Mouse (Mus musculus): Measurements from ENCODE around the gene Evc.

Evc gene

DNA sequence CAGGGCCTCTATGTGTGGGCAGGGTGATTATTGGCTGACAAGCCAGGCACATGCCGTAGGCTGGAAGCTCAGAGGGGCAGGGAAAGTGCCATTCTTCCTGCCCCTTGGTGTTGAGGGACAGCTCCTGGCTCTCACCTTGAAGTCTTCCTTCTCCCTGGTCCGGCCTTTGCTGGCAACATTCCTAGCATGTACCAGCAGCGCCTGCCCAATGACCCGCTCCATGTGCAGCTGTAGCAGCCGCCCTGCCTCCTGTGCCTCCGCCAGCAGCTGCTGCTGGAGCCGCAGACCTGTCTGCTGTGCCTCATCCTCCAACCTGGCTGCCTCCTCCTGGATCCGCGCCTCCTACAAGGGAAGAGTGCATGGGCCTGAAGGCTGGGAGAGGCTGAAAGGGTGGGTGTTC lies 26.7 kb downstream of the Evc start:
- no peak for DNase-seq (ENCODE audit: low spot score in 2 of 2)

DNA sequence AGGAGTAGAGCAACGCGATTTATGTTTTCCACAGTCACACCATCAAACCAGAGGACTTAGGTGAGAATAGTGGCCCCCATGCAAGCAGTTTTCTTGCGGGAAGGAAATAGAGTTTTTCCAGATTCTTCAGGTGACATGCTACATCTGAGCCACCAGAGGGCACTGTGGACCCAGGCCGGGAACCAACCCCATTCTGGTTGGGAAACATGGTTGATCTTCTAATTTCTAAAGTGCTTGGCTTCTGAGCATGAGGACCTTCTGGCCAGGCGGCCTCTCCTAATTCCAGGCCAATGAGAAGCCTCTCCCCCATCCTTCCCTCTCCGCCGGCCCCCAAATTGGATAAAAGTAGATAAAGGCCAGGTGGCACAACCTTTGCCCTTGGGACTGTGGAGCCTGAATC lies 38.3 kb downstream of the Evc start:
- DNase-seq (ENCODE audit: low spot score in 2 of 2) = peak in 1 of 2 experiments; percentile 21

DNA sequence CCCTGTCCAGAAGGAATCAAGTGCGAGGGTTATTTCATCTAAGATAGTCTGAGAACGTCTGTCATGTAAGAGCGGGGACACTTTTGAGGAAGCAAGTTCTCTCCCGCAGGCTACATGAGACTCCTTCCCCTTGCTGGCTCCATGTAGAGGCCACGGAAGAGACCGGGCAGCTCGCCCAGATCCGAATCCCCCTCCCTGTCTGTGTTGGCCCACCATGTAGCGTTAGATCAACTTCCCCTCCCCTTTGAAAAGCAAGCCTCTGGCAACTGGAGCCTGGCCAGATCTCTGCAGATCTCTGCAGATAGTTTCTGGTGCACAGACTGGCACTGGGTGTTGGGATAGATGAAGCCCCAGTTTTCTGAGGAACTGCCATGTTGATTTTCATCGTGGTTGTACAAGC lies 40.0 kb downstream of the Evc start:
- peak in 1 of 2 experiments; percentile 26 for DNase-seq (ENCODE audit: low spot score in 2 of 2)

DNA sequence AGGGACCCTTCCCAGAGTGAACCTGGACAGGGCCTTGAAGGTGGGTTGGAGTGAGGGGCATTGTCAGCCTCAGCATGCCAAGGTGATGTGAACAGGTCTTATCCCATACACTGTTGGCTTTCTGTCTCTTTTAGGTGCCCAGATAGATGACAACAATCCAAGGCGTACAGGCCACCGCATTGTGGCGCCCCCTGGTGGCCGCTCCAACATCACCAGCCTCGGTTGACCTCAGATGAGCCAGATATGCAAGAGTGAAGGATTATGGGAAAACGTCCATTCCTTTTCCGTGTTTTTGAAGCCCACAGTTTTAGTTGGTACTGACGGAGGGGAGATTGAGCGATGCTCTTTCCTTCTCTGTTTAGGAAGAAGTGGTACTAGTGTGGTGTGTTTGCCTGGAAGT lies 45.7 kb downstream of the Evc start:
- peak in 1 of 2 experiments; percentile 39 for DNase-seq (ENCODE audit: low spot score in 2 of 2)

DNA sequence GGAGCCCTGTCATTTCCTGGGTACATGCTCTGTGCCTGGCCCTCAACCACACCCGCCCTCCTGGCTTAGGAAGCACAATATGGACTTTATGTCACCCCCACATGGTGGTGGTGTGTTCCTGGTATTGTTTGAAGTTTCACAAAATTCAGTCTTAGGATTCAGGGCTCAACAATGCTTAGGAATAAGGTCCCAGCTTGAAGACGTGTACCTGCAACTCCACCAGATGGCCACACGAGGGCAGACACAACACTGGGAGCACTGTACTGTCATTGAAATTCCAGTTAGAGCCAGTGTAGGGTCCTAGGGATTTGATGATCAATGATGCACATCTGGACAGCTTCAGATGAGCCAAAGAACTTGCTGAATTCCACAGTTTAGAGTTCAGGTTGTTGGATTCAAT lies 47.5 kb downstream of the Evc start:
- no peak for DNase-seq (ENCODE audit: low spot score in 2 of 2)

DNA sequence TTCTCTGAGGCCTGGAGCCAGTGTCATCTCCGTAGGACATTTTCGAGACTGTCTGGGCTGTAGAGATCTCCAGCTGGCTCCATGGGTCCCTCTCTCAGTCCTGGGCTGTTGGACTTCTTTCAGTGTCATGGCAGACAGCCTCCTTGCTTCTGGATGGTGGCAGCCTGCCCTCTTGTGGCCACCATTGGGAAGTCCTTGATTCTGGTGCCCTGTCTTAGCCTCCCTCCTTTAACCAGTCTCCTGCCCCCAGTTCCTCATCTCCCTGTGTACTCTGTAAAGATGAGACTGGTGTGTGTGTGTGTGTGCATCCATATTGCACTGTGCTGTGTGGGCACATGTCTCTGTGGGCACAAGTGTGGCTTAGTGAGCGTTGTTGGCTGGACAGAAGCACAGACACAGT lies 48.3 kb downstream of the Evc start:
- DNase-seq (ENCODE audit: low spot score in 2 of 2) = peak in 1 of 2 experiments; percentile 46

DNA sequence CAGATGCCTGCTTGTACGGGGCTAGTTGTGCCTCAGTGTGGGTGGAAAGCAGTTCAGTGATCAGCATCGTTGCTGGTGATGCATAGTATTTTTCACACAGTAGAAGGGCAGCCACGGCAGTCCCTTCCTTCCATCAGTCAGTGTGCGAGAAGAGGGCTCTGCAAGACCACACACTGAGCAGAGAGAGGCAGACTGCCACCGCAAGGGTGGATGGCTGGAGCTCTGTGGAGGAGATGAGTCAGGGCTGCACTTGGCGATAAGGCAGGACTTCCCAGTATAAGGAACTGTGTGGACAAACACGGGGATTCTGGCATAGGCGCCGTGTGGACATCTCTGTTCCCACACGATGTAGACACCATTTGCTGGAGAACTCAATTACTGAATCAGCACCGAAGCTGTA lies 55.7 kb downstream of the Evc start:
- DNase-seq (ENCODE audit: low spot score in 2 of 2) = no peak

DNA sequence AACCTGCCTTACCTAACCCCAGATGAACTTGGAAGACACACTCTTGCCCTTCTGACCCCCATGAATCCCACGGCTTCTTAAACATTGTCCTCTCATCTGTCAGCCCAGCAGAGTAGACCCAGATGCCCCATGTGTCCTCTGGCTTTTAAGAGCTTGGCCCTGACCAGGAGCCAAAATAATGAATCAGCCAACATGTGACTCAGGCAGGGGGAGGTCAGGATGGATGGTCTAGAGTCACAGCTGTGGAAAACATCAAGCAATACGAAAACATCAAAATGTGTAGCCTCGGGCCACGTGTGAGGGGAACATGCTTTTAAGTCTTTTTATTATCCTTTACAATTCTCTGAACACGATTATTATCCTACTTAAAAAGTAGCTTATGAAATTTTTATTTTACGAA lies 72.9 kb downstream of the Evc start:
- no peak for DNase-seq (ENCODE audit: low spot score in 2 of 2)

DNA sequence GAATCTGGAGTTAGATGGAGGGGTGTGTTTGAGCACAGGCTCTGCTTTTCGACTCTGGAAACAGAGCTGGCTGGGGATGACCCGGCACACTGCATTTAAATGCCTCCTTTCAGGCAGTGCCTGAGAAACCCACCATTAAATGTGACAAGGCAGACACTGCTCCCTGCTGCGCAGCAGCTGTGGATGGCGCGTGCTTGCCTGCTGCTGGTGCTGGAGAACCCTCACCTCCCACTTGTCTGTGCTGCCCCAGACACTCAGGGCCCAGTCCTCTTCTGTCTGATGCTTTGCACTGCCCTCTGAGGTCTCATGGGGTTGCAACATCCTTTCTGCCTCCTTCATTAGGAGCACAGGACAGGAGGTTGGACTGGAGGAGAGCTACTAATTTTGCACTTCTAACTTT lies 75.0 kb downstream of the Evc start:
- DNase-seq (ENCODE audit: low spot score in 2 of 2) = no peak

DNA sequence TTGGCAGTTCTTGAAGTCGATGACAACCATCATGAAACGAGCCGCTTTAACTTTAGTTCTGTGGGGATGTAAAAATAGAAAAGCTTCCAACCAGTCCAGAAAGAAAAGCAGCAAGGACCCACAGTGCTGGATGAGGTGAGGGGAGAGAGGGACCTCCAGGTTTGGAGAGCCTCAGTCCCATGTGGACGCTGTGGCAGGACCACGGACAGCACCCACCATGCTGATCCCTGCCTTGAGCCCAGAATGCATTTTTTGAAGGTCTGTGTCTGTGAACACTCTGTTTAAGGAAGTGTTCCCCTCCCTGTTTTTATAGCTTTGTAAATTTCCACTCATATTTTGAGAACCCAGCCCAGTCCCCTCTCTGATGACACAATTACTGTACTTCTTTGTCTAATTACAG lies 79.5 kb downstream of the Evc start:
- no peak for DNase-seq (ENCODE audit: low spot score in 2 of 2)

DNA sequence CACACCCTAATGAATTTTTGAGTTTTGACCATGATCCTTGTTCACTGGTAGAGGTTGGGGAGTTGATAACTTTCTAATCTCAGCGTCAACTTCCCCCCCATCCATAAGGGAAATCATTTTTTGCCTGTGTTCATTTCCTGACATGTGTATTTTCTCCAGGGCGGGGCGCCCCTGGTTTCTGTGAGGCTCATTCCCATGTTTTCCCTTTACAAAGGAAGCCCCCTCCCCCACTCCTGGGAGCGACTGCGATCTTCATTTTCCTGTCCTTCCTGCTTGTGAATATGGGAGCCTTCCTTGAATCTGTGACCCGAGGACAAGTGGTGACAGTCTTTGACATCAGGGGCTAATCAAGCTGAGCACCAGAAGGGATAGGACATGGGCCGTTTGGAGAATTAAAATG lies 79.9 kb downstream of the Evc start:
- no peak for DNase-seq (ENCODE audit: low spot score in 2 of 2)

DNA sequence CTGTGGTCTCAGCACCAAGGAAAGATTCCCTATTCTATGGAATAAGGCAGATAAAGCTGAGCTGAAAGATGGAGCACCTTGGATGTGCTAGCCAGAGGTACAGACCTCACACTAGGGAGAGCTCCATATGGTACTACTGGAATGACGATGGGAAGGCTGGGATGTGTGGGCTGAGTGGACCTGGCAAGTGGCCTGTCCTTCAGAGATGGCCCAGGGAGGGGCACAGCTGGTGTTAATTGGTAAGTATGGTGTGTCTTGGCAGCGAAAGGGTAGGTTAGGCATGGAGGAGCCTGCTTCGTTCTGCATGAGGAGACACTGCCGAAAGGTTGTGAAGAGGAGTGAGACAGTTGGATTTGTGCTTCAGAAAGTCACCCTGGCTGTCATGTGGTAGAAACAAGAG lies 82.2 kb downstream of the Evc start:
- DNase-seq (ENCODE audit: low spot score in 2 of 2) = no peak

DNA sequence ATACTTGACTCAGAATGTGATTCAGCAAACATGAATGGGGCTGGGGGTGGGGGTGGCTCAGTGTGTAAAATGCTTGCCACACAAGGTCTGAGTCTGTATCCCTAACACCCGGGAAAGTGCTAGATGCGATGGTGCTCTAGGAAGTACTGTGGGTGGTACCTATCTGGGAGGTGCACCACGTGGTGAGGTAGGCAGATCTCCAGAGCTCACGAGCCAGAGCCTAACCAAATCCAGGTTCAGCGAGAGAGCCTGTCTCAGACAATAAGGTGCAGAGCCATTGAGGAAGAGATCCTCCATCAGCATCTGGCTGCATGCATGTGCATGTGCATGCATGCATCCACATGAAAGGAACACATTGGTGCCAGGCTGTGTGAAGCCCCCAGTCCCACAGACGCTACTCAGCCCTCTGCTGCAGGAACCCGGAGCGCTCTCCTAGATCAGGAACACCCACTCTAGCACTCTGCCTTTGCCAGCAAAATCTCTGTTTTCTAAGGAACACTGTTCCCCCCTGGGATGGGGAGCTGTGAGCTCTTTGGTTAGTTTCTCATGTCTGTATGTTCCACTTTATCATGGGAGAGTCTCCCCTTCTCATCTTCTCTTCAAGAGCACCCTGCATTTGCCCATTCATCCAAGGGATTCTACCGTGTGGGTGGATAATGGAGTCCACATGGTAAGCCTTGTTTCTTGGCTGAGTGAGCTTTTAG lies 84.4 kb downstream of the Evc start:
- no peak for DNase-seq (ENCODE audit: low spot score in 2 of 2)

DNA sequence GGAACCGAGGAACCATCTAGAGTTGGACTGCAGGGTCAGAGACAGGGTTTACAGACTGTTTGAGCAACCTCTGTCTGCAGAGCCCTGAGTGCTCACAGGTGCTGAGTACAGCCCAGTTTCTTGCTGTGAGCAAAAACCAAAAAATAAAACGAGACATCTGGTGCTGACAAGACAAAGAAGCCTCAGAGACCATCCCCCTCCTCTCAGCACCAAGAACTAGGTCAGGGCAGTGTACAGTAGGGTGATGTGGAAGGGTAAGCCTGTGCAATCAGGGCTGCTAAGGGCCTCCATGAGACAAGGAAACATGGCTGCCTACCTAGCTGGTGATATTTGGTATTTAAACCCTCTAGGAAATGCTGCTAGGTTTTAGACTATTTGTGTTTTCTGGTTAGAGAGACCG lies 85.1 kb downstream of the Evc start:
- DNase-seq (ENCODE audit: low spot score in 2 of 2) = no peak

DNA sequence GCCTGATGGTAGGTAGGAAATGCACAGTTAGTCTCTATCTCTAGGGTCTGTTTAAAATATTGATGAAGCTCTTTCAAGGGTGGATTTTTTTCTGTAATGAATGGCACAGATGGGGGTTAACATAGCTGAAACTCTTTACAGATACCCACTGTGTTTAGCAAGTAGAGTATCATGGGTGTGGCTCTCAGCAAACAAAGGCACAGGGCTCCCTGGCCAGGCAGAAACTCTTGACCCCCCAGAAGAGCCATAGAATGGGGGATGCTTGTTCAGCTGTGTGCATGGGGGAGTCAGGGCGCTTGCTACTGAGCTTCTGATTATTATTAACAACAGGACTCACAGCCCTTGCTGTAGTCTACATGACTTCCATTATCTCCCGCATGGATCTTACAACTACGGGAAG lies 87.8 kb downstream of the Evc start:
- DNase-seq (ENCODE audit: low spot score in 2 of 2) = no peak

DNA sequence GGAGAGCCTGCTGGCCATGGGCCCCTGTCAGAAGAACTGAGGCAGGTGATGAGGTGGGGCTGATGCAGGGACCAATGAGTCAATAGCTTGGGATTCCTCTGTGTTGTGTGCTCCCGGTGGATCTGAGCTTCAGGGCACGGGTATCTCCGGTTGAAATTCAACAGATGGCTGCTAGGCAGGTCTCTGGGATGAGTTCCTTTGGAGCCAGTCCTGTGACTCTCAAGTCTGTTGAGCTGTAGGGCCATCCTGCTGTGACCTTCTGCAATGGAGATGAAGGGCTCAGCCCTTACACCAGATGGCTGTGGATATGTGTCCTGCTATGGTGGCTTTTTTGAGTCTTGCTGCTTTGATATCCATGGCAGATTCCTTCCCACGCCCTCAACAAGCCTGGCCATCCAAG lies 89.2 kb downstream of the Evc start:
- no peak for DNase-seq (ENCODE audit: low spot score in 2 of 2)

DNA sequence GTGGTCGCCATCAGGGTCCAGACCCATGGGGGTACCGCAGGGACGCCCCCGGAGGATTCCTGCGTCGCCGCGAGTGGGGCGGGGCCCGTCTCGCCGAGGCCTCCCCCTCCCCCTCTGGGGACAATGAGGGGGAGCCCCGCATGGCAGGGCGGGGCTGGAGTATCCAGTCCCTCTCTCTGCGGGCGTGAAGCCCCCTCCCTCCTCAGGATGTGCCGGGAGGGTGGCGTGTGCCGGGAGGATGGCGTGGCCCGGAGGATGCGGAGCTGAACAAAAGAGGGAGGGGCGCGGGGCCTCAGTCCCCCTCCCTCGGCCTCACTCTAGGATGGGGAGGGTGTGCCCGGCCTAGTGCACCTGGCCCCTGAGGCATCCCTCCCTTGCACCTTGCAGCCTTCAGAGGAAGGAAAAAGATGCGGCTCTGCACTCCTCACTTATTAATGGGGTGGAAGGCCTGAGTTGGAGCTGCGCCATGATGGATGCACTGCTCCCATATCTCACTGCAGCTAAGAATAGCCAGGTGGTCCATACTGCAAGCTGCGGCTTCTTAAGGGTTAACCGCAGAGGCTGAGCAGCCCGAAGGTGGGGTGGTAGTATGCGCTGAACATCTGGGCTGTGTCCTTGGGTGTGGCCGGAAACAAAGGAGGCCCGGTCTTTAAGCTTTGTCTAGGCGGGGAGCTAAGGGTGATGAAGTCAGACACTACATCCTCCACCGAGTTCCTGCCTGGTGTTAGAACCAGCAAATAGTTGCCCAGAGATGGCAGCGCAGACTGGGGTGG lies 90.4 kb downstream of the Evc start:
- peak; percentile 48 to 62 for DNase-seq (ENCODE audit: low spot score in 2 of 2)

DNA sequence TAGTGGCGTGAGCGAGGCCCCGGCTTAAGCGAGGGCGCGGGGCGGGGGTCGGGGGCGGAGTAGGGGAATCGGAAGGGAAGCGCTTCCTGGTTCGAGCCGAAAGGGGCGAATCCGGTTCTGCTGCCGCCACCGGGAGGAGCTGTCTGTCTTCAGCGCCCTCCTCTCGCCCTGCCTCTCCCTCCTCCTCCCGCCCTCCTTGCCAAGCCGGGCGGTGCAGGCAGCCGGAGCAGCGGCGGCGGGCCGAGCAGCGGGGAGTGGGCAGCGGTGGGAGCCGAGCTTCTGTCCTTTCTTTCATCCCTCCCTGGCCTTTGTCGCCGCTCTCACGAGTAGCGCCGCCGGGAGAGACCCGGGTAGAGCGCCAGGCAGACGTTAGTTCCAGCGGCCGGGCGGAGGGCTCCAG lies 91.0 kb downstream of the Evc start:
- DNase-seq (ENCODE audit: low spot score in 2 of 2) = peak; percentile 76 to 84

DNA sequence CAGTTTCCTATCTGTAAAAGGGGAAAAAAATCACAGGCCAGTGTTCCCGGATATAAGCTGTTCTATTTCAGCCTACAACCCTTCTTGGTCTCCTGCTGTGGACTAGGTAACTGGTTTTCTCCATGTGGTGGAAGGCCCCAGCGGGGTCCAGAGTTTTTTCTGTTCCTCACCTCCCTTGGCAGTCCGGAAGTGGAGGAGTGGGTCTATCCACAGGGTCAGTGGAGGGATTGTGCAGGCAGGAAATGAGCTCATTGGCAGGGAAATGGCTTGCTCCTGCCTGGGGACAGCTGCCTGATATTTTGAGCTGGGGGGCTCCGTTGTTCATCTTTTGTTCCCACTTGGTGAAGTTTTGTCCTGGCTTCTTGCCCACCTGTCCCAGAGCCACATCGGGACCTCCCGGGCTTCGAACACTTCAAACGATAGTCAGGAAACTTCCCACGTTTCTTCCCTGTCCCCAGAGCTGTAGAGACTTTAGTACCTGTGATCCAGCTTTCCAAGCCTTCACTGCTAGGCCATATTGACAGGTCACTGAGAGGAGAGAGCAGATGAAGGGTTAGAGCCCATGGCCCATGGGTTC lies 91.9 kb downstream of the Evc start:
- no peak for DNase-seq (ENCODE audit: low spot score in 2 of 2)

DNA sequence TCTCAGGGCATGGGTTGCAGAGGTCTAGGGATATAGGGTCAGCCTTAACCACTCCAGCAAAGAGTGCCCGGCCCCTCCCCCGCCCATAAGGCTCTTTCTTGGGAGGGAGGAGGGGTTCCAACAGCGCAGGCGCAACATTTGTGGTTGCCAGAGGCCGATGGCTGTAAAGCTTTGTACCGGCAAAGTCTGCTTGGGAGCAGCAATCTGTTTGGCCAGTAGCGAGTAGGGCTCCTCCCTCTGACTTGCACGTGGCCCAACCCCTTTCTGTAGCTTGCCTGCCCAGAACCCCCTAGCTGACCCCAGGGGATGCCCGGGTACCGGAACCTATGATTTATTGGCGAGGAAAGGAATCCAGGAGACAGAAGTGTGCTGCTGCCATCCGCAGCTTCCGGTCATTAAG lies 92.5 kb downstream of the Evc start:
- DNase-seq (ENCODE audit: low spot score in 2 of 2) = peak; percentile 64 to 65

DNA sequence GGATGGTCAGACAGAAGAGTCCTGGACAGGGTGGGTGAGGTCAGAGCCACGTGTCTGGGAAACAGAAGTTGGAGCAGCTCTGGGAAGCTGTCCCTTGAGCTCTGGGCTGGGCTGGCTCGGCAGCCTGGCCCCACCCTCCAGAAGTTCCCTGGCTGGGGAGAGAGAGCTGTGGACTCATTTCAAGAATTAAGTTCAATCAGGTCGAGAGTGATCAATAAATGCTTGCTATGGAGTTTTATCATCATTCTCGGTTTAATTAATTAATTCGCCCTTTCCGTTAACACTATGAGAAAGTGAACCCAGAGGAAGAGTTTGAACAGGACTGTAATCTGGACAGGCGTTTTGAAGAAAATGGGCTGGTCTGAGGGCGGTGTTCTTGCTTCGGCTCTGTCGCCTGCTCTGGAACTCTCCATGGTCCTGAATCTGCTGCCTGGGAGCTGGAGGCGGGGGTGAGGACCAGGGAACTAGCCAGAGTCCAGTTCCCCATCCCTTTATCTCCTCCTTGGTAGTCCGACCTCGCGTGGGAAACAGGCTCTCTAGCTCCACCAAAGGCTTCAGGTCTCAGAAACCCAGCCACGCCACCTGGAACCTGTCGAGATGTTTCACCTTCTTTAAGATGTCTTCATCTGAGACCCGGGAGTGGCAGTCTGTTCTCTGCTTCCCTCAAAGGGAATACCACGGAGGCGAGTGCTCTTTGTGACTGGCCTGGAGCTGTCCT lies 93.4 kb downstream of the Evc start:
- DNase-seq (ENCODE audit: low spot score in 2 of 2) = peak in 1 of 2 experiments; percentile 52

DNA sequence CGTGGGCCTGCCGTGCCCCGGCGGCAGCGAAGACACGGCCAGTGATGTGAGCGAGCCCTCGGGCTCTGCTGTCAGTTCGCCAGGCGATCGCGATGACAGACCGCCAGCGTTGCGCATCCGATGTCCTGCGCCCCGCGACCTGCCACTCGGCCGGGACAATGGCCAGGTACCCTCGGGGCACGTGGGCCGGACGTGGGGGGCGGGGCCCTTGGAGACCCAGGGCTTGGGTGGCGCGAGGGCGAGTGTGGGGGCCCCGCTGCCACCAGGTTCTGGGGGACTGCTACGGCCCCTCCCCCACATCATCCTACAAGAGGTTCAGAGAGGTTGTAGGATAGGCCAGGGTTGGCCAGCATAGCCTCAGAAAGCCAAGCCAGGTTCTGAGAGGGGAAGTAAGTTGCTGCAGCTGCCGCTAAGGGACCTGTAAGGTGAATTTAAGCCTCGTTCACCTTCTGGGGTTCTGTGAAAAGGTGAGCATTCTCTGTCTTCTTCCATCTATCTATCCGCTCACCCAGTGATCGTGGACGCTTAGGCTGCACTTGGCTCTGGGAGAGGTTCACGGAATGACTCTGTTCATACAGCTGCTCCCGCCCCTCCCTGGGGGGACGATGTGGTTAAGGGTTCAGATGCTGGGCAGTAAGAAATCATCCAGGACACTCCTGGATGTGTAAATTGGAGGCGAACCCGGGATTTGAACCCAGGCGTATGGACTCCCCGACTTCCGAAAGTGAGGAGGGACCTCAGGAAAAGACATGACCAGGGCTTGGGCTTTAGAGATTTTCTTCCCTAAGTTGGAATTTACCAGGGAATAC lies 94.1 kb downstream of the Evc start:
- peak; percentile 44 to 52 for DNase-seq (ENCODE audit: low spot score in 2 of 2)

Measured in frontal cortex, postnatal 10 days (tissue).